Mouse (Mus musculus): ENCODE results near the gene Lypd5. TPM values are rescaled to one million over a fixed set of nuclear protein-coding genes. Genes with fewer than 3 reads are reported as not detected.

Gene Lypd5
- polyA plus RNA-seq, 1 experiment from 2014 or later: not detected

GRCm38 (mm10) chr7:24327281-24327975 is 21.6 kb upstream of the Lypd5 start:
- H3K36me3 ChIP-seq: no peaks in the 10 kb centered on the region
- no peak overlapping the region for H3K9ac ChIP-seq
- peaks cover 23% of the 10 kb centered on the region for H3K27me3 ChIP-seq
- no peak overlapping the region for H3K4me3 ChIP-seq (replicated peaks)
- WGBS (ENCODE audit: insufficient replicate concordance): 65% methylated on average over 14 of the region's 14 CpGs
- H3K4me2 ChIP-seq: no peak overlapping the region
- DNase-seq (no peak), ATAC-seq (ENCODE audit: low read depth) (no peak)
- no peaks in the 10 kb centered on the region for H3K4me1 ChIP-seq (replicated peaks)
- H3K27ac ChIP-seq: no peak overlapping the region
- H3K9me3 ChIP-seq (replicated peaks): peaks cover 4% of the 10 kb centered on the region; the same call in 1 of the 2 replicates

DNA sequence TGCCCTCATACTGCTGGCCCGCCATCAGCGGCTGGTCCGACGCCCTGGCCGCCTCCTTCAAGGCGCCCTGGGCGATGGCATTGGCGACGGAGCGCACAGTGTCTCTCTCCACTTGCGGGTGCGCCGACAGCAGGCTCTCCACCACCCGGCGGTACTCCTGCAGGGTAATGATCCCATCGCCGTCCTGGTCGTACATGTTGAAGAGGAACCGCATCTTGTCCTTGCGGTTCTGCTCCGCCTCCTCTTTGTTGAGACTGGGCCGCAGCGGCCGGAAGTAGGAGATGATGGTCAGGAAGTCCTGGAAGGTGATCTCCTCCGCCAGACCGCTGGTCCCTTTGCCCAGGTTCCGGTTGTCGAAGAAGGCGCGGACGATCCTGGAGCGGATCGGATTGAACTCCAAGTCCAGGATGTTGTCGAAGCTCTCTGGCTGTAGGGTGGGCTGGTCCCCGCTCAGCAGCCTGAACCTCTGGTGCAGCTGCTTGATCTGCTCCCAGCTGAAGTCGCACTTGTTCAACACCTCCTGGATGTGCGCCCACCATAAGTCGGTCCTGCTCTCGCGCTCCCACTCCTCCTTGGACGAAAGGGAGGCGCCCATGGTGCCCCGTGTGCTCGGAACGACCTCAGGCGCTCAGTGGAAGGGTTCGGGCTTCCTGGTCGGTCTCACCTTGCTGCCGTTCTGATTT is 15.6 kb upstream of the Lypd5 start, which contains the start of gene Tescl:
Gene Tescl (minus strand): TSS at position 633 of the 683 bp plus-strand sequence.
- H3K4me1 ChIP-seq (replicated peaks): no peaks in the 10 kb centered on the region
- H3K4me3 ChIP-seq (replicated peaks): no peak within 1 kb of the TSS
- H3K27me3 ChIP-seq: peaks cover 27% of the 10 kb centered on the region
- ATAC-seq (ENCODE audit: low read depth) (no peak), DNase-seq (no peak)
- H3K27ac ChIP-seq: no peak within 1 kb of the TSS
- no peak within 1 kb of the TSS for H3K9ac ChIP-seq
- H3K36me3 ChIP-seq: no peaks in the 10 kb centered on the region
- no peaks in the 10 kb centered on the region for H3K9me3 ChIP-seq (replicated peaks)
- 21% methylated on average over 49 of the region's 49 CpGs for WGBS (ENCODE audit: insufficient replicate concordance)
- H3K4me2 ChIP-seq: no peak within 1 kb of the TSS

DNA sequence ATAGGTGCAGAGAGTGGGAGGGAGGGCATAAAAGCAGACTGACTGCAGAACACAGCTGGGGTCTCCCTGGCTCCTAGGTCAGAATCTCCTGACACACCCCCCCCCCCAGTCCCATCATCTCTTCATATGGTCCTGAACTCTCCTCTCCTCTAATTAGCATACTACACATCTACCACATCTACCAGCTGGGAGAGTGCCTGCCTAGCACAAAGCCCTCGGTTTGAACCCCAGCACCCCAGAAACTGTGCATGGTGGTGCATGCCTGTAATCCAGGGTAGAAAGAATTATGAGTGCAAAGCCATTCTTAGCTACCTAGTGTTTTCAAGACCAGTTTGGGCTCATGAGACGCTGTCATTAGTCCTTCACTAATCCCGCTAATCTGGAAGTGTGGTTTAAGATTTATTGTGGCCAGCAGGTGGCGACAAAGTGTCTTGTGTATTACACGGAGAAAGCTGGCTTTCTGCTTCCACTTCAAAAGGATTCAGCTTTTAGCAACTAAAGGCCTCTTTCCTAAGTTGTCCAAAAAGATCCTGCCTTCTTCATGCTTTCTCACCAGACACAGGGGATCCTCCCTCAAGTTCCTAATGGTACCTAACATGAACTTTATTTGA is 13.2 kb upstream of the Lypd5 start:
- DNase-seq: no peak
- H3K4me1 ChIP-seq (replicated peaks): no peaks in the 10 kb centered on the region
- H3K9ac ChIP-seq: no peak overlapping the region
- no peak overlapping the region for H3K4me3 ChIP-seq (replicated peaks)
- peaks cover 27% of the 10 kb centered on the region for H3K27me3 ChIP-seq
- H3K36me3 ChIP-seq: no peaks in the 10 kb centered on the region
- no peak overlapping the region for H3K27ac ChIP-seq
- no peaks in the 10 kb centered on the region for H3K9me3 ChIP-seq (replicated peaks)
- 7% methylated on average over 5 of the region's 5 CpGs for WGBS (ENCODE audit: insufficient replicate concordance)
- H3K4me2 ChIP-seq: no peak overlapping the region
- ATAC-seq (ENCODE audit: low read depth): no peak

DNA sequence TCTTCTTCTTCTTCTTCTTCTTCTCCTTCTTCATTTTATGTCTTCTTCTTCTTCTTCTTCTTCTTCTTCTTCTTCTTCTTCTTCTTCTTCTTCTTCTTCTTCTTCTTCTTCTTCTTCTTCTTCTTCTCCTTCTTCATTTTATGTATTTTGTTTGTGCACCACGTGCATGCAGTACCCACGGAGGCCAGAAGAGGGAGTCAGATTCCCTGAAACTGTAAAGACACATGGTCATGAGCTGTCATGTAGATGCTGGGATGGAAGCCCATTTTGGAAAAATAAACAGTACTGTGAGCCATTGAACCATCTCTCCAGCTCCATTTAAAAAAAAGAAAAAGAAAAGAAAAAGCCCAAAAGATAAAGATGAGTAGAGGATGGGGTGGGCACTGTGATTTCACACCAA is 10.8 kb upstream of the Lypd5 start:
- DNase-seq: no peak
- 25% methylated on average over 2 of the region's 2 CpGs for WGBS (ENCODE audit: insufficient replicate concordance)
- H3K9me3 ChIP-seq (replicated peaks): no peaks in the 10 kb centered on the region
- H3K27ac ChIP-seq: no peak overlapping the region
- H3K9ac ChIP-seq: no peak overlapping the region
- H3K4me2 ChIP-seq: no peak overlapping the region
- peaks cover 19% of the 10 kb centered on the region for H3K27me3 ChIP-seq
- H3K36me3 ChIP-seq: no peaks in the 10 kb centered on the region
- H3K4me3 ChIP-seq (replicated peaks): no peak overlapping the region
- H3K4me1 ChIP-seq (replicated peaks): no peaks in the 10 kb centered on the region
- no peak for ATAC-seq (ENCODE audit: low read depth)

GRCm38 (mm10) chr7:24343701-24344272 is 5.2 kb upstream of the Lypd5 start:
- WGBS (ENCODE audit: insufficient replicate concordance): 71% methylated on average over 7 of the region's 7 CpGs
- ATAC-seq (ENCODE audit: low read depth) (no peak), DNase-seq (no peak)
- Histone ChIP-seq H3K4me2 (no peak overlapping the region), H3K9me3 (replicated peaks) (no peaks in the 10 kb centered on the region), H3K36me3 (no peaks in the 10 kb centered on the region), H3K27me3 (no peaks in the 10 kb centered on the region), H3K27ac (no peak overlapping the region), H3K4me1 (replicated peaks) (no peaks in the 10 kb centered on the region), H3K9ac (no peak overlapping the region), H3K4me3 (replicated peaks) (no peak overlapping the region)

DNA sequence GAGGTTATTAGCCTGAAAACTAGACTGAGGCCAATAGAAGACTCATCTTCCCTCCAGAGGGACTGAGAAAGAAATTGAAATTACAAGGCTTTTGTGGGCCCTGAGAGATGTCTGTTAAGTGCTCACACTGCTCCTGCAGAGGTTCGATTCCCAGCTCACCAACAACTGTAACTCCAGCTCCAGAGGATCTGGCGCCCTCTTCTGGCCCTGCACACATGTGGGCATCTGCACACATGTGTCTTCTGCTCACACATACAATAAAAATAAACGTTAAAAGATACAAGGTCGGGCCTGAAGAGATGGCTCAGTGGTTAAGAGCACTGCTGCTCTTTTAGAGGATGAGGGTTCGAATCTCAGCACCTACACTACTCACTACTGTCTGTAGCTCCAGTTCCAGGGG is 2.6 kb upstream of the Lypd5 start:
- H3K9me3 ChIP-seq (replicated peaks): no peaks in the 10 kb centered on the region
- no peaks in the 10 kb centered on the region for H3K36me3 ChIP-seq
- H3K27me3 ChIP-seq: no peaks in the 10 kb centered on the region
- H3K4me2 ChIP-seq: no peak overlapping the region
- H3K9ac ChIP-seq: no peak overlapping the region
- no peak overlapping the region for H3K27ac ChIP-seq
- H3K4me3 ChIP-seq (replicated peaks): no peak overlapping the region
- H3K4me1 ChIP-seq (replicated peaks): no peaks in the 10 kb centered on the region
- DNase-seq (no peak), ATAC-seq (ENCODE audit: low read depth) (no peak)
- 50% methylated on average over 5 of the region's 5 CpGs for WGBS (ENCODE audit: insufficient replicate concordance)

- WGBS (ENCODE audit: insufficient replicate concordance): 73% methylated on average over 6 of the region's 6 CpGs
- Histone ChIP-seq H3K4me2 (no peak overlapping the region), H3K9me3 (replicated peaks) (peaks cover 5% of the 10 kb centered on the region; the same call in 1 of the 2 replicates), H3K36me3 (no peaks in the 10 kb centered on the region), H3K4me1 (replicated peaks) (no peaks in the 10 kb centered on the region), H3K9ac (no peak overlapping the region), H3K27ac (no peak overlapping the region), H3K27me3 (peaks cover 9% of the 10 kb centered on the region), H3K4me3 (replicated peaks) (no peak overlapping the region)
- ATAC-seq (ENCODE audit: low read depth) (no peak), DNase-seq (no peak)
Measured at GRCm38 (mm10) chr7:24355646-24356045, 6.7 kb downstream of the Lypd5 start.

- no peak for DNase-seq
- no peak overlapping the region for H3K9ac ChIP-seq
Measured at GRCm38 (mm10) chr7:24356081-24356480, 7.1 kb downstream of the Lypd5 start.

GRCm38 (mm10) chr7:24357899-24358298 is 8.9 kb downstream of the Lypd5 start:
- Histone ChIP-seq H3K27me3 (peaks cover 13% of the 10 kb centered on the region), H3K36me3 (no peaks in the 10 kb centered on the region), H3K9ac (no peak overlapping the region), H3K4me2 (no peak overlapping the region), H3K4me1 (replicated peaks) (no peaks in the 10 kb centered on the region), H3K9me3 (replicated peaks) (peaks cover 5% of the 10 kb centered on the region; the same call in 1 of the 2 replicates), H3K4me3 (replicated peaks) (no peak overlapping the region), H3K27ac (no peak overlapping the region)
- ATAC-seq (ENCODE audit: low read depth) (no peak), DNase-seq (no peak)
- 40% methylated on average over 4 of the region's 4 CpGs for WGBS (ENCODE audit: insufficient replicate concordance)

More at GRCm38 (mm10) chr7:24356081-24356480, 7.1 kb downstream of the Lypd5 start:
- 57% methylated on average over 10 of the region's 10 CpGs for WGBS (ENCODE audit: insufficient replicate concordance)
- Histone ChIP-seq H3K9me3 (replicated peaks) (peaks cover 5% of the 10 kb centered on the region; the same call in 1 of the 2 replicates), H3K4me2 (no peak overlapping the region), H3K27ac (no peak overlapping the region), H3K36me3 (no peaks in the 10 kb centered on the region), H3K4me3 (replicated peaks) (no peak overlapping the region), H3K4me1 (replicated peaks) (no peaks in the 10 kb centered on the region), H3K27me3 (peaks cover 9% of the 10 kb centered on the region)
- no peak for ATAC-seq (ENCODE audit: low read depth)

GRCm38 (mm10) chr7:24359269-24359668 is 10.3 kb downstream of the Lypd5 start:
- Histone ChIP-seq H3K4me2 (no peak overlapping the region), H3K27ac (no peak overlapping the region), H3K36me3 (no peaks in the 10 kb centered on the region), H3K4me3 (replicated peaks) (no peak overlapping the region), H3K27me3 (peaks cover 8% of the 10 kb centered on the region), H3K9ac (no peak overlapping the region), H3K9me3 (replicated peaks) (peaks cover 5% of the 10 kb centered on the region; the same call in 1 of the 2 replicates), H3K4me1 (replicated peaks) (peaks cover 7% of the 10 kb centered on the region)
- no peak for DNase-seq
- 21% methylated on average over 9 of the region's 9 CpGs for WGBS (ENCODE audit: insufficient replicate concordance)
- no peak for ATAC-seq (ENCODE audit: low read depth)

DNA sequence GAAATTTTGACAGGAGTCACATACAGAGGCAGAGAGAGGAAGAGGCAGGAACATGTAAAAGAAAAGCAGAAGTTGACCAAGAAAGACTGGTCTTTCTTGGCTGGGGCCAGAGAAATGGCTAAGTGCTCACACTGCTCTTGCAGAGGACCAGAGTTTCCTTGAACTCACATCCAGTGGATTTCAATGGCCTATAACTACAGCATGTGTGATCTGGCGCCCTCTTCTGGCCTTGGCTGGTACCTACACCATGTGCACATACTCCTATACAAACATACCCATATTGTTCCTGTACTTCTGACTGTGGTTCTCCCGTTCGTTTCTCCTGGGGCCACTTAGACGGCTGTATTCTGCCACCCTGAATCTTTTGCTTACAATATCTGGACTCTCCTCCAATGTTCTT is 12.0 kb downstream of the Lypd5 start:
- Histone ChIP-seq H3K4me2 (no peak overlapping the region), H3K9ac (no peak overlapping the region), H3K9me3 (replicated peaks) (peaks cover 5% of the 10 kb centered on the region; the same call in 1 of the 2 replicates), H3K36me3 (no peaks in the 10 kb centered on the region), H3K27me3 (peaks cover 4% of the 10 kb centered on the region; the same call in 1 of the 2 replicates), H3K4me1 (replicated peaks) (peaks cover 24% of the 10 kb centered on the region), H3K4me3 (replicated peaks) (no peak overlapping the region), H3K27ac (no peak overlapping the region)
- WGBS (ENCODE audit: insufficient replicate concordance): 54% methylated on average over 4 of the region's 4 CpGs
- ATAC-seq (ENCODE audit: low read depth): no peak
- DNase-seq: no peak
